Comparison of ENCODE assay signal across 18 mouse cellular contexts in the genomic region with DNA sequence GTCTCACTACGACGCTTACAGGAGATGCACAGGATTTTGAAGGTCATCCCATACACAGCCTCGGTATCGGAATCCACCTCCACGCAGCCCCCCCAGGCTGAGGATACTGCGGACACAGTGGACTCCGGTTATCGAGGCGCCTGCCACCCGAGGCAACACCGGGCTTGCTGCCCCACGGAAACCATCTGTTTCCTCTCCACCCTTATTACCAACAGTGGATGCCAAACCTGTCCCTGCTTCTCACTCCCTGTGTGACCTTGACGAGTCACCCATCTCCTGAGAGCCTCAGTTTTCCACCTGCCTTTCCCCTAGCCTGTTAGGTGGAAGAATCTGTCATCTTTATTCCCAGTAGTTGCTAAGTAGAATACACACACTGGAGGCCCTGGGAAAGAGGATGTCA. TPM values are rescaled to one million over a fixed set of nuclear protein-coding genes. Genes with fewer than 3 reads are reported as not detected.
DNase-seq lines count a peak whose midpoint lies in the region; ATAC-seq and TF ChIP-seq lines count a peak whose summit lies in the region.
"Had no signal": no experiment of that assay in that cellular context is flagged by ENCODE, and none has a peak within 500 bp of the region (broad histone marks: within the 10 kb centered on the region; RNA-seq: fewer than 3 reads in every experiment).

No protein-coding gene starts in this region.

- TF ChIP-seq CTCF in hindbrain, postnatal 0 days (IDR thresholded peaks at IDR 0.05; ENCODE audit: low read depth) = no peak
- no peak for TF ChIP-seq CTCF in kidney, adult 2 months (conservative IDR thresholded peaks at IDR 0.05; ENCODE audit: insufficient read depth, insufficient read length, low read depth, low read length)

- no peak overlapping the region for H3K4me3 ChIP-seq in hindbrain, postnatal 0 days (ENCODE audit: low read length)
- H3K4me3 ChIP-seq in hindbrain, embryonic 10.5 days = no peak overlapping the region
- H3K4me3 ChIP-seq in kidney, adult 2 months (ENCODE audit: insufficient read depth, low read depth, low read length) = no peak overlapping the region
- H3K4me3 ChIP-seq: midbrain, embryonic 12.5 days had no signal

- WGBS in hindbrain, postnatal 0 days = 79% methylated on average over 13 of the region's 13 CpGs
- WGBS in hindbrain, embryonic 10.5 days = 87% methylated on average over 13 of the region's 13 CpGs
- 68% methylated on average over 13 of the region's 13 CpGs for WGBS in kidney, adult 2 months

- H3K36me3 ChIP-seq in hindbrain, postnatal 0 days (ENCODE audit: insufficient read depth, low read length) = peaks cover 14% of the 10 kb centered on the region
- H3K36me3 ChIP-seq in hindbrain, embryonic 10.5 days = peaks cover 22% of the 10 kb centered on the region
- H3K36me3 ChIP-seq in kidney, adult 2 months (ENCODE audit: control insufficient read depth, insufficient read depth, low read length) = no peaks in the 10 kb centered on the region

- no peaks in the 10 kb centered on the region for H3K9me3 ChIP-seq in hindbrain, postnatal 0 days (ENCODE audit: low read length)
- no peaks in the 10 kb centered on the region for H3K9me3 ChIP-seq in hindbrain, embryonic 10.5 days
- H3K9me3 ChIP-seq: embryonic facial prominence, embryonic 12.5 days; midbrain, embryonic 12.5 days had no signal

- no peak for ATAC-seq in hindbrain, postnatal 0 days
- peak; percentile 7; the same call in 1 of the 2 replicates for ATAC-seq in megakaryocyte progenitor cell, adult 5-6 weeks (replicated peaks; ENCODE audit: poor library complexity)
- ATAC-seq in activated CD4-positive, CD25-positive, alpha-beta regulatory T cell, adult 4 months = no peak
- ATAC-seq: forebrain, postnatal 0 days; intestine, embryonic 16.5 days had no signal

- no peaks in the 10 kb centered on the region for H3K4me1 ChIP-seq in hindbrain, postnatal 0 days (ENCODE audit: insufficient read depth, low read length)
- H3K4me1 ChIP-seq in hindbrain, embryonic 10.5 days (replicated peaks) = peaks cover 18% of the 10 kb centered on the region
- H3K4me1 ChIP-seq in kidney, adult 2 months (ENCODE audit: control insufficient read depth, insufficient read depth, low read length) = no peaks in the 10 kb centered on the region; the same call in 1 of the 2 replicates
- H3K4me1 ChIP-seq: embryonic facial prominence, embryonic 12.5 days had no signal

- DNase-seq in hindbrain, postnatal 0 days (ENCODE audit: low spot score) = no peak
- no peak for DNase-seq in hindbrain, embryonic 10.5 days (ENCODE audit: low spot score)
- peak; percentile 90 for DNase-seq in cerebellum, adult 11-12 months
- peak; percentile 86 for DNase-seq in cerebellum, postnatal 25 days
- DNase-seq in kidney, adult 2 months = no peak
- DNase-seq: adrenal gland, postnatal 14 days; forebrain, postnatal 0 days; gastrocnemius, postnatal 10 days; kidney, postnatal 14 days; thymus, postnatal 4 days had no signal

- no peak overlapping the region for H3K27ac ChIP-seq in hindbrain, postnatal 0 days
- no peak overlapping the region for H3K27ac ChIP-seq in hindbrain, embryonic 10.5 days
- no peak overlapping the region for H3K27ac ChIP-seq in kidney, adult 2 months (ENCODE audit: insufficient read depth, low read depth, low read length)
- H3K27ac ChIP-seq: embryonic facial prominence, embryonic 12.5 days; hindbrain, embryonic 14.5 days; midbrain, embryonic 12.5 days had no signal

- no peak overlapping the region for H3K9ac ChIP-seq in hindbrain, postnatal 0 days (replicated peaks; ENCODE audit: low read length)
- H3K9ac ChIP-seq: embryonic facial prominence, embryonic 12.5 days; forebrain, postnatal 0 days; hindbrain, embryonic 14.5 days; midbrain, embryonic 12.5 days had no signal

- peaks cover 5% of the 10 kb centered on the region; the same call in 1 of the 2 replicates for H3K27me3 ChIP-seq in hindbrain, postnatal 0 days (ENCODE audit: insufficient read depth, low read length)
- H3K27me3 ChIP-seq in hindbrain, embryonic 10.5 days (ENCODE audit: insufficient read depth, poor library complexity, severe bottlenecking) = peaks cover 49% of the 10 kb centered on the region
- H3K27me3 ChIP-seq in kidney, adult 2 months (replicated peaks; ENCODE audit: control insufficient read depth, insufficient read depth, low read length) = no peaks in the 10 kb centered on the region

- H3K4me2 ChIP-seq in hindbrain, postnatal 0 days (ENCODE audit: low read depth, low read length) = peak overlapping the region; percentile 84
- H3K4me2 ChIP-seq: midbrain, embryonic 12.5 days had no signal

- no peak for TF ChIP-seq POLR2A in kidney, adult 2 months (IDR thresholded peaks at IDR 0.05; ENCODE audit: low read depth, low read length)

RNA-seq across cellular contexts. Expression of a gene that starts 1.7 kb away (rescaled TPM):
- total RNA-seq in hindbrain, postnatal 0 days (2014; rRNA removed) = 65.7 and 69.5 TPM in 2 replicates
- 44.3 and 46.0 TPM in 2 replicates for polyA plus RNA-seq in hindbrain, postnatal 0 days (2015; fragmentation: Nextera tagmentation; extraction: Ambion mirVana)
- polyA plus RNA-seq in hindbrain, embryonic 10.5 days (2016; fragmentation: Nextera tagmentation; extraction: Ambion mirVana) = 1.2 and 1.3 TPM in 2 replicates
- total RNA-seq in megakaryocyte progenitor cell, adult 5-6 weeks (2015) = not detected in 2 replicates
- 0.17 and 0.37 TPM in 2 replicates for total RNA-seq in megakaryocyte progenitor cell, adult 5-6 weeks (2017)
- 25.1 and 27.9 TPM in 2 replicates for polyA plus RNA-seq in kidney, adult 2 months (2012; rRNA removed)
- not detected for polyA plus RNA-seq in activated CD4-positive, CD25-positive, alpha-beta regulatory T cell, adult 4 months (2017; shearing (Covaris generic))

RNA-seq across cellular contexts. Expression of a gene that starts 10.0 kb away (rescaled TPM):
- total RNA-seq in hindbrain, postnatal 0 days (2014; rRNA removed) = not detected in 2 replicates
- polyA plus RNA-seq in hindbrain, postnatal 0 days (2015; fragmentation: Nextera tagmentation; extraction: Ambion mirVana) = 0.88 and 1.3 TPM in 2 replicates
- 3.0 and 4.5 TPM in 2 replicates for polyA plus RNA-seq in hindbrain, embryonic 10.5 days (2016; fragmentation: Nextera tagmentation; extraction: Ambion mirVana)
- total RNA-seq in megakaryocyte progenitor cell, adult 5-6 weeks (2015) = 6.9 and 8.7 TPM in 2 replicates
- total RNA-seq in megakaryocyte progenitor cell, adult 5-6 weeks (2017) = 1.1 and 4.9 TPM in 2 replicates
- 626 and 739 TPM in 2 replicates for polyA plus RNA-seq in kidney, adult 2 months (2012; rRNA removed)
- 1 to 10 TPM; 4.3 to 5.6 TPM for polyA plus RNA-seq in activated CD4-positive, CD25-positive, alpha-beta regulatory T cell, adult 4 months (2017; shearing (Covaris generic))

RNA-seq across cellular contexts. Expression of a gene that starts 30.6 kb away (rescaled TPM):
- total RNA-seq in hindbrain, postnatal 0 days (2014; rRNA removed) = 256 and 258 TPM in 2 replicates
- 137 and 143 TPM in 2 replicates for polyA plus RNA-seq in hindbrain, postnatal 0 days (2015; fragmentation: Nextera tagmentation; extraction: Ambion mirVana)
- polyA plus RNA-seq in hindbrain, embryonic 10.5 days (2016; fragmentation: Nextera tagmentation; extraction: Ambion mirVana) = 111 and 144 TPM in 2 replicates
- total RNA-seq in megakaryocyte progenitor cell, adult 5-6 weeks (2015) = 67.1 and 71.7 TPM in 2 replicates
- total RNA-seq in megakaryocyte progenitor cell, adult 5-6 weeks (2017) = 24.6 and 28.8 TPM in 2 replicates
- polyA plus RNA-seq in kidney, adult 2 months (2012; rRNA removed) = 53.8 and 57.1 TPM in 2 replicates
- 100 to 1,000 TPM in 1 of 2 experiments, 10 to 100 TPM in 1; 81.1 to 115 TPM for polyA plus RNA-seq in activated CD4-positive, CD25-positive, alpha-beta regulatory T cell, adult 4 months (2017; shearing (Covaris generic))

RNA-seq across cellular contexts. Expression of a gene that starts 48.6 kb away (rescaled TPM):
- not detected in 2 replicates for total RNA-seq in hindbrain, postnatal 0 days (2014; rRNA removed)
- 1.2 and 1.5 TPM in 2 replicates for polyA plus RNA-seq in hindbrain, postnatal 0 days (2015; fragmentation: Nextera tagmentation; extraction: Ambion mirVana)
- polyA plus RNA-seq in hindbrain, embryonic 10.5 days (2016; fragmentation: Nextera tagmentation; extraction: Ambion mirVana) = 7.9 and 10.8 TPM in 2 replicates
- not detected in 2 replicates for total RNA-seq in megakaryocyte progenitor cell, adult 5-6 weeks (2015)
- total RNA-seq in megakaryocyte progenitor cell, adult 5-6 weeks (2017) = not detected in 2 replicates
- polyA plus RNA-seq in kidney, adult 2 months (2012; rRNA removed) = 4.8 and 5.1 TPM in 2 replicates
- not detected for polyA plus RNA-seq in activated CD4-positive, CD25-positive, alpha-beta regulatory T cell, adult 4 months (2017; shearing (Covaris generic))
- total RNA-seq: forebrain, postnatal 0 days; left cerebral cortex, postnatal 25 days had no signal
- polyA plus RNA-seq: forebrain, postnatal 0 days; neural tube, embryonic 14.5 days had no signal

Comparison
In these comparisons a context has a peak if more than half of its experiments do, and no peak if none do; other contexts are left out.
1. RNA of a gene that starts 1.7 kb away (polyA plus RNA-seq): 44.3 to 46.0 TPM in hindbrain, postnatal 0 days and 25.1 to 27.9 TPM in kidney, adult 2 months; 1.2 to 1.3 TPM in hindbrain, embryonic 10.5 days and not detected in activated CD4-positive, CD25-positive, alpha-beta regulatory T cell, adult 4 months; every median in the first group is over 10 times any median in the second.
2. DNase-seq: peak in cerebellum, adult 11-12 months (single experiment) and cerebellum, postnatal 25 days (2 of 2); none in hindbrain, postnatal 0 days (single experiment), hindbrain, embryonic 10.5 days (single experiment) and kidney, adult 2 months (single experiment).
3. RNA of a gene that starts 10.0 kb away (polyA plus RNA-seq): 626 to 739 TPM in kidney, adult 2 months; 4.3 to 5.6 TPM in activated CD4-positive, CD25-positive, alpha-beta regulatory T cell, adult 4 months, 3.0 to 4.5 TPM in hindbrain, embryonic 10.5 days and 0.88 to 1.3 TPM in hindbrain, postnatal 0 days; every median in the first group is over 10 times any median in the second.